Mouse (Mus musculus): Measurements from ENCODE around the gene Chadl. TPM values are rescaled to one million over a fixed set of nuclear protein-coding genes. Genes with fewer than 3 reads are reported as not detected.

Chadl gene
- polyA plus RNA-seq, 1 experiment from 2014 or later: 1.2 TPM

GRCm38 (mm10) chr15:81693967-81694881 lies 2.9 kb downstream of the Chadl start:
- H3K27me3 ChIP-seq (ENCODE audit: control insufficient read depth, insufficient read depth, low read length): peaks cover 37% of the 10 kb centered on the region
- peak; percentile 85 for ATAC-seq (replicated peaks; ENCODE audit: extremely low read depth, insufficient read depth, low FRiP score)
- H3K9me3 ChIP-seq (replicated peaks; ENCODE audit: control insufficient read depth, low read length): no peaks in the 10 kb centered on the region
- peak overlapping the region; percentile 67 for H3K4me3 ChIP-seq (ENCODE audit: low read length)
- H3K27ac ChIP-seq (ENCODE audit: low read length): no peak overlapping the region
- H3K36me3 ChIP-seq (ENCODE audit: control insufficient read depth, insufficient read depth): no peaks in the 10 kb centered on the region
- H3K4me2 ChIP-seq (ENCODE audit: low read depth, low read length): peak overlapping the region; percentile 99
- under 1% methylated on average over 103 of the region's 107 CpGs for WGBS
- peaks cover 10% of the 10 kb centered on the region for H3K4me1 ChIP-seq (ENCODE audit: control insufficient read depth, insufficient read depth, low read length)
- H3K9ac ChIP-seq (ENCODE audit: low read length): peak overlapping the region; percentile 84

- ATAC-seq (replicated peaks; ENCODE audit: extremely low read depth, insufficient read depth, low FRiP score): no peak
- peaks cover 37% of the 10 kb centered on the region for H3K27me3 ChIP-seq (ENCODE audit: control insufficient read depth, insufficient read depth, low read length)
- H3K36me3 ChIP-seq (ENCODE audit: control insufficient read depth, insufficient read depth): no peaks in the 10 kb centered on the region
- H3K9me3 ChIP-seq (replicated peaks; ENCODE audit: control insufficient read depth, low read length): no peaks in the 10 kb centered on the region
- H3K4me3 ChIP-seq (ENCODE audit: low read length): peak overlapping the region; percentile 67
- H3K4me1 ChIP-seq (ENCODE audit: control insufficient read depth, insufficient read depth, low read length): peaks cover 10% of the 10 kb centered on the region
- H3K4me2 ChIP-seq (ENCODE audit: low read depth, low read length): peak overlapping the region; percentile 99
- 4% methylated on average over 41 of the region's 41 CpGs for WGBS
- peak overlapping the region; percentile 84 for H3K9ac ChIP-seq (ENCODE audit: low read length)
- H3K27ac ChIP-seq (ENCODE audit: low read length): no peak overlapping the region
These were observed 3.6 kb downstream of the Chadl start for GRCm38 (mm10) chr15:81693366-81693966.

- Histone ChIP-seq H3K4me3 (ENCODE audit: low read length) (no peak overlapping the region), H3K36me3 (ENCODE audit: control insufficient read depth, insufficient read depth) (peaks cover 7% of the 10 kb centered on the region; the same call in 1 of the 2 replicates), H3K4me2 (ENCODE audit: low read depth, low read length) (no peak overlapping the region), H3K9me3 (replicated peaks; ENCODE audit: control insufficient read depth, low read length) (no peaks in the 10 kb centered on the region), H3K4me1 (ENCODE audit: control insufficient read depth, insufficient read depth, low read length) (no peaks in the 10 kb centered on the region), H3K27me3 (ENCODE audit: control insufficient read depth, insufficient read depth, low read length) (no peaks in the 10 kb centered on the region), H3K27ac (ENCODE audit: low read length) (no peak overlapping the region), H3K9ac (ENCODE audit: low read length) (no peak overlapping the region)
- WGBS: 95% methylated on average over 4 of the region's 4 CpGs
- no peak for ATAC-seq (replicated peaks; ENCODE audit: extremely low read depth, insufficient read depth, low FRiP score)
These were observed 16.7 kb downstream of the Chadl start for GRCm38 (mm10) chr15:81680301-81680805.

- Histone ChIP-seq H3K27me3 (ENCODE audit: control insufficient read depth, insufficient read depth, low read length) (no peaks in the 10 kb centered on the region), H3K4me2 (ENCODE audit: low read depth, low read length) (no peak overlapping the region), H3K4me3 (ENCODE audit: low read length) (no peak overlapping the region), H3K27ac (ENCODE audit: low read length) (peak overlapping the region; percentile 12; the same call in 1 of the 2 replicates), H3K36me3 (ENCODE audit: control insufficient read depth, insufficient read depth) (0 out of 2 replicates have a peak, but pooled peaks cover 6% of the 10 kb centered on the region), H3K4me1 (ENCODE audit: control insufficient read depth, insufficient read depth, low read length) (no peaks in the 10 kb centered on the region), H3K9ac (ENCODE audit: low read length) (no peak overlapping the region), H3K9me3 (replicated peaks; ENCODE audit: control insufficient read depth, low read length) (no peaks in the 10 kb centered on the region)
- 39% methylated on average over 3 of the region's 3 CpGs for WGBS
- ATAC-seq (replicated peaks; ENCODE audit: extremely low read depth, insufficient read depth, low FRiP score): 0 out of 2 replicates have a peak, but pooled peaks have one; percentile 18
These were observed 20.4 kb downstream of the Chadl start for GRCm38 (mm10) chr15:81676637-81677036.

GRCm38 (mm10) chr15:81670231-81670640 lies 26.9 kb downstream of the Chadl start:
- Histone ChIP-seq H3K36me3 (ENCODE audit: control insufficient read depth, insufficient read depth) (peaks cover 18% of the 10 kb centered on the region), H3K4me1 (ENCODE audit: control insufficient read depth, insufficient read depth, low read length) (no peaks in the 10 kb centered on the region), H3K27me3 (ENCODE audit: control insufficient read depth, insufficient read depth, low read length) (no peaks in the 10 kb centered on the region), H3K9me3 (replicated peaks; ENCODE audit: control insufficient read depth, low read length) (no peaks in the 10 kb centered on the region), H3K9ac (ENCODE audit: low read length) (no peak overlapping the region), H3K4me3 (ENCODE audit: low read length) (no peak overlapping the region), H3K4me2 (ENCODE audit: low read depth, low read length) (no peak overlapping the region), H3K27ac (ENCODE audit: low read length) (no peak overlapping the region)
- 0 out of 2 replicates have a peak, but pooled peaks have one; percentile 37 for ATAC-seq (replicated peaks; ENCODE audit: extremely low read depth, insufficient read depth, low FRiP score)
- 74% methylated on average over 4 of the region's 4 CpGs for WGBS

- WGBS: 88% methylated on average over 10 of the region's 10 CpGs
- ATAC-seq (replicated peaks; ENCODE audit: extremely low read depth, insufficient read depth, low FRiP score): no peak
- no peak overlapping the region for H3K27ac ChIP-seq (ENCODE audit: low read length)
- H3K4me1 ChIP-seq (ENCODE audit: control insufficient read depth, insufficient read depth, low read length): peaks cover 8% of the 10 kb centered on the region
- H3K4me2 ChIP-seq (ENCODE audit: low read depth, low read length): no peak overlapping the region
- no peak overlapping the region for H3K9ac ChIP-seq (ENCODE audit: low read length)
- H3K4me3 ChIP-seq (ENCODE audit: low read length): no peak overlapping the region
- H3K27me3 ChIP-seq (ENCODE audit: control insufficient read depth, insufficient read depth, low read length): no peaks in the 10 kb centered on the region
- no peaks in the 10 kb centered on the region for H3K9me3 ChIP-seq (replicated peaks; ENCODE audit: control insufficient read depth, low read length)
- peaks cover 15% of the 10 kb centered on the region for H3K36me3 ChIP-seq (ENCODE audit: control insufficient read depth, insufficient read depth)
These were observed 30.1 kb downstream of the Chadl start for GRCm38 (mm10) chr15:81666957-81667356.

- Histone ChIP-seq H3K4me1 (ENCODE audit: control insufficient read depth, insufficient read depth, low read length) (peaks cover 8% of the 10 kb centered on the region), H3K4me3 (ENCODE audit: low read length) (peak within 1 kb of the TSS; percentile 93), H3K9ac (ENCODE audit: low read length) (peak within 1 kb of the TSS; percentile 84), H3K27ac (ENCODE audit: low read length) (peak within 1 kb of the TSS; percentile 24; the same call in 1 of the 2 replicates), H3K9me3 (replicated peaks; ENCODE audit: control insufficient read depth, low read length) (no peaks in the 10 kb centered on the region), H3K36me3 (ENCODE audit: control insufficient read depth, insufficient read depth) (peaks cover 6% of the 10 kb centered on the region), H3K27me3 (ENCODE audit: control insufficient read depth, insufficient read depth, low read length) (no peaks in the 10 kb centered on the region), H3K4me2 (ENCODE audit: low read depth, low read length) (peak within 1 kb of the TSS; percentile 96)
- peak; percentile 98 for ATAC-seq (replicated peaks; ENCODE audit: extremely low read depth, insufficient read depth, low FRiP score)
- WGBS: under 1% methylated on average over 55 of the region's 55 CpGs
These were observed 33.2 kb downstream of the Chadl start, which contains the start of gene L3mbtl2 for GRCm38 (mm10) chr15:81663697-81664561. Gene L3mbtl2, plus strand, starts transcription at chr15:81663889.

- no peak overlapping the region for H3K9ac ChIP-seq (ENCODE audit: low read length)
- peak overlapping the region; percentile 93 for H3K4me3 ChIP-seq (ENCODE audit: low read length)
- peak overlapping the region; percentile 96 for H3K4me2 ChIP-seq (ENCODE audit: low read depth, low read length)
- ATAC-seq (replicated peaks; ENCODE audit: extremely low read depth, insufficient read depth, low FRiP score): no peak
- no peaks in the 10 kb centered on the region for H3K27me3 ChIP-seq (ENCODE audit: control insufficient read depth, insufficient read depth, low read length)
- peaks cover under 1% of the 10 kb centered on the region; the same call in 1 of the 2 replicates for H3K36me3 ChIP-seq (ENCODE audit: control insufficient read depth, insufficient read depth)
- WGBS: 58% methylated on average over 10 of the region's 10 CpGs
- H3K4me1 ChIP-seq (ENCODE audit: control insufficient read depth, insufficient read depth, low read length): peaks cover 8% of the 10 kb centered on the region
- H3K27ac ChIP-seq (ENCODE audit: low read length): no peak overlapping the region
- no peaks in the 10 kb centered on the region for H3K9me3 ChIP-seq (replicated peaks; ENCODE audit: control insufficient read depth, low read length)
These were observed 33.8 kb downstream of the Chadl start for GRCm38 (mm10) chr15:81663281-81663680.
